Mouse (Mus musculus) lung, postnatal 0 days (tissue): ENCODE data around the gene 4930590J08Rik.

ENCODE experiments used
- CTCF ChIP-seq: IDR thresholded peaks from 2 replicates; pipeline ENCODE4 v1.5.1; 2016; ENCODE audit warnings: antibody characterized with exemption, mild to moderate bottlenecking
- EP300 ChIP-seq: IDR thresholded peaks from 2 replicates; pipeline ENCODE4 v1.6.1; 2016; ENCODE audit warnings: antibody characterized with exemption, mild to moderate bottlenecking, control low read depth

- TF ChIP-seq CTCF (no peak), EP300 (no peak)
Measured at GRCm38 (mm10) chr6:91980011-91980410, 77.4 kb downstream of the 4930590J08Rik start.
